Mouse (Mus musculus) brain, embryonic 14.5 days (tissue): ENCODE data around the gene Serpina1e. TPM values are rescaled to one million over a fixed set of nuclear protein-coding genes. Genes with fewer than 3 reads are reported as not detected.
A peak's percentile ranks its signal among the peaks of the same experiment; 100 is the strongest.

Experiments
- DNase-seq: peaks from one replicate; pipeline ENCODE4 v3.0.0-alpha.2; 2011; ENCODE audit warnings: low read depth
- CTCF ChIP-seq: fragments of 200-500 bp; IDR thresholded peaks from 2 replicates; pipeline ENCODE4 v1.5.1; 2012; ENCODE audit warnings: inconsistent platforms, mild to moderate bottlenecking, moderate library complexity, borderline replicate concordance; ENCODE audit not compliant: insufficient read depth, insufficient read length; ENCODE audit errors: extremely low read depth
- POLR2A ChIP-seq: fragments of 200-500 bp; IDR thresholded peaks from 2 replicates; pipeline ENCODE4 v1.6.1; 2012; ENCODE audit warnings: mild to moderate bottlenecking, inconsistent platforms, borderline replicate concordance; ENCODE audit not compliant: poor library complexity, insufficient read depth, insufficient read length, severe bottlenecking; ENCODE audit errors: extremely low read depth
- polyA plus RNA-seq: library from polyadenylated mRNA; depleted of rRNA; stranded (reverse); fragments of >200 nt; gene quantifications from 2 replicates; pipeline ENCODE4 v1.2.3, GENCODE M21; 2012; rRNA removed

The Serpina1e gene
- polyA plus RNA-seq, result 0.12 TPM in 1 of 2 replicates, not detected in the other

GRCm38 (mm10) chr12:103958798-103959197 is at the start of gene Serpina1e:
Gene Serpina1e (minus strand): TSS chr12:103958975.
- DNase-seq, result no peak
- TF ChIP-seq POLR2A, result no peak
- no peak for TF ChIP-seq CTCF

DNA sequence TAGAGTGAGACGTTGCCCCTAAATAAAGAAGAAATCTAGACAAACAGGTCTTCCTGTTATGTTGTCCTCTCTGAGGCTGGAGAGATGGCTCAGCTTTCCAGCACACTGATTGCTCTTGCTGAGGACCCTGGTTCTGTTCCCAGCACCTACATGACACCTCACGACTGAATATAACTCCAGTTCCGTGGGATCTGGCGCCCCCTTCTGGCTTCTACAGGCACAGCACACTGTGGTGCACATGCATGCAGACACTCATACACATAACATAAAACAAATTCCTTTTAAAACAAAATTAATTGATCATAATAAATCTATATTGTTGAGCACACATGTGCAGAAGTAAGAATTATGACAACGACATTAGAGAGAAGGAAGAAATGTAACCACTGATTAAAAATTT is 45.9 kb upstream of the Serpina1e start:
- TF ChIP-seq POLR2A (no peak), CTCF (peak; percentile 7; the same call in 1 of the 2 replicates)
- DNase-seq, result no peak

- DNase-seq, result no peak
- TF ChIP-seq POLR2A (no peak), CTCF (no peak)
Observed at GRCm38 (mm10) chr12:104003238-104003612, 44.5 kb upstream of the Serpina1e start.

DNA sequence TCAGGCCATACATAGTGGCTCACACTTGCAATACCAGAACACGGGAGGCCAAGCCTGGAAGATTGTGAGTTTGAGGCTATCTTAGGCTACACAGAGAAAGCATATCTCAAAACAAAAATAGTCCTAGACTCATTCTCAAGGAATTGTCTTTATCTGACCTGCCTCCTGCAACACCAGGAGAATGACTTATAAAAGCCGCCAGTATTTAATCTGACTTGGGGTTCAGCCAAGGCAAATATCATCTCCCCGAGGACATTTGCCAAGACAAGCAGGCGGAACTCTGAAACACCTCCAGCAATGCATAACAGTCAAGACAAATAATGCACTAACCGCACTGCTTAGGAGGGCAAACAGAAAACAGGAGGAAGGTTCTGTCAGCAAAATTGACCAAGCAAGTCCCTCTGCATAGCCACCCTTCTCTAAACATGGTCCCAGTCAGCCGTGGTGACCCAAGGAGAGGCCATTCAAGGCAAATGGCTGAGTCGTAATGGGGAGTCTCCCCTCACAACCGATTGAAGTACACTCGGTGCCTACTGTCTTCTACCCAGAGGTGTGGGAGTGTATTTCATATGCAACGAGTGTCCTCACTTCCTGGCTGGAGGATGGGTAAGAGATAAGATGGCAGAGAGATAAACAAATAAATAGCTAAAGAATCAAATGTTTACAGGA is 43.9 kb upstream of the Serpina1e start:
- DNase-seq, result peak; percentile 23
- TF ChIP-seq CTCF (no peak), POLR2A (no peak)

GRCm38 (mm10) chr12:104000594-104000993 is 41.8 kb upstream of the Serpina1e start:
- TF ChIP-seq CTCF (no peak), POLR2A (no peak)

GRCm38 (mm10) chr12:103999611-104000010 is 40.8 kb upstream of the Serpina1e start:
- TF ChIP-seq CTCF (no peak), POLR2A (no peak)
- DNase-seq, result no peak

More at GRCm38 (mm10) chr12:104000594-104000993, 41.8 kb upstream of the Serpina1e start:
- DNase-seq, result no peak

DNA sequence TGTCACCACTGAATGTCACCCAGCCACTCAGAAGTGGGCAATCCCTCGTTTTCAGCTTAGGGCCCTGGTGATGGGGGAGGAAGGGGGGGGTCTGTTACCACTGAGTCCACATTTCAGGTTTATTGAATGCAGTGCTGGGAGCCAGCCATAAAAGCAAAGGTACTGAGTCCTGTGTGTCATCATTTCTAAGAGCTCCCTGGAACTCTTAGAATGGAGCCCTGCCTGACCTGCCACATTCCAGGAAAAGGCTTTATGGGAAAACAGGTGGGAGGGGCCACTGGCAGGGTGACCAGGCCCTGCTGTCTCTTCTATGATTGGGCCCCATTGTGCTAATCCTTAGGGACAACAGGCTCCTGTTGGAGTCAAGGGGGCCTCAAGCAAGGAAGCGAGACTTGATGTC is 37.7 kb upstream of the Serpina1e start:
- TF ChIP-seq POLR2A (no peak), CTCF (no peak)
- DNase-seq, result no peak

GRCm38 (mm10) chr12:103995292-103996072 is 36.7 kb upstream of the Serpina1e start:
- TF ChIP-seq POLR2A (no peak), CTCF (peak; percentile 93)

DNA sequence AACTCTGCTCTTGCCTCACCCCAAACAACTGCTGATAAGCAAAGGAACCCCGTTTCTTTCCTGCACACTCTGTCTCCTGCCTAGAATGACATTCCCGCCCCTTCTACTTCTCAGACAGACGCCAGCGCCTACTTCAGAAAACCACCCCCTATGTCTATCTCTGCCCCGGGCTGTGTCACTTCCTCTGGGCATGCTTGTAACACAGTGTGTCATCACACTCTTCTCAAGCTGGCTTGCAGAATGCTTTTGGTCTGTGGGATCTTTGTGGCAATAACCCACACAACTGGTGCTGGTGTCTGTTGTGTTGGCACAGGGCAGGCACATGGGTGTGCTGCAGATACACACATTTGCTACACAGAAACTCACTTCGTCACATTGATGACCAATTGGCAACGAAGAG is 34.2 kb upstream of the Serpina1e start:
- DNase-seq, result no peak
- TF ChIP-seq CTCF, result no peak

More at GRCm38 (mm10) chr12:103995292-103996072, 36.7 kb upstream of the Serpina1e start:
- DNase-seq, result peak; percentile 81

- no peak for DNase-seq
- TF ChIP-seq POLR2A (no peak), CTCF (no peak)
Observed at GRCm38 (mm10) chr12:103989857-103990256, 31.1 kb upstream of the Serpina1e start, which contains the start of gene Serpina11. Gene Serpina11 (minus strand): TSS chr12:103989957.

DNA sequence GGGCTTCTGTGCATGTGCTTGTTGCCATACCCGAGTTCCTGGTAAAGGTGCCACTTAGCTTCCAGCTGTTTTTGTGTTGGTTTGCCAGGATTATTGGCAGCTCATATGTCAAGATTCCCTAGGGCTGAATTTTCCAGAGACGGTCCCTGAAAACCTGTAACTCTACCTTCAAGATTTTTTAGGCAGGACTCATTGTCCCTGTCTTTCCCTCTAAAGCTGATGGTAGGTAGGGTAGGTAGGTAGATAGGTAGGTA is 30.7 kb upstream of the Serpina1e start:
- DNase-seq, result no peak
- TF ChIP-seq POLR2A (no peak), CTCF (no peak)

DNA sequence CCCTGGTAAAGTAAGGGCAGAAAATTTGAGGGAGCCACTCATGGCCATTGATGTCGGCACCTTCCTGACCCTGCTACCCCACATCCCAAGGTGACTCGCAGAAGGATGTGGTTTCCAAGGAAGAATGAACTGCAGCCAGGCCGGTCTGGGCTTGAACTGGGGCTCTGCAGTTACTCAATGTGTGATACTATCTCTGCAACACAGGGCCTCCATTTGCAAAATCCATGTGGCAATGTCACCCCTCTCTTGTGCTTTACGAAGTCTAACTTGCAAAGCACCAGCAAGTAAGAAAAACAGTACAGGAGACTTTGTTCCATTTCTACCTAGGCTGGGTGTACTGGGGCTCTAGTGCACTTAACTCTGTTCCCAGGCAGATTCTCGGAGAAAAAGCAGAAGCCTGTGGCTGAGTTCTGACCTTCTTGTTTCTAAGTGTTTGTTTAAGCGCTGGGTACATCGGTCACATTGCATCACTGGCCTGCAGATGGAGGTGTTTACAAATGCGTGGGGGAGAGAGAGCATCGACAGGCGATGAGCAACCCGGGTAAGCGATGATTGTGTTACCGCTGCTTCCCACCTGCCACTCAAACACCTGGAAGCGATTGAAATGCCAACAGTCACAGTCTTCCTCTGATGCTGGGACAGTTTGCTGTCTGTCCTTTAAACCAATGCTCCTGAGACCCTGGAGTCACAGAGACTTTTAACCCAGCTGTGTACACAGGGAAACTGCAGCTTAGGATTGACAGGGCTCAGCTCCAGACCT is 30.2 kb upstream of the Serpina1e start:
- TF ChIP-seq POLR2A, result no peak
- no peak for TF ChIP-seq CTCF
- DNase-seq, result peak; percentile 7

DNA sequence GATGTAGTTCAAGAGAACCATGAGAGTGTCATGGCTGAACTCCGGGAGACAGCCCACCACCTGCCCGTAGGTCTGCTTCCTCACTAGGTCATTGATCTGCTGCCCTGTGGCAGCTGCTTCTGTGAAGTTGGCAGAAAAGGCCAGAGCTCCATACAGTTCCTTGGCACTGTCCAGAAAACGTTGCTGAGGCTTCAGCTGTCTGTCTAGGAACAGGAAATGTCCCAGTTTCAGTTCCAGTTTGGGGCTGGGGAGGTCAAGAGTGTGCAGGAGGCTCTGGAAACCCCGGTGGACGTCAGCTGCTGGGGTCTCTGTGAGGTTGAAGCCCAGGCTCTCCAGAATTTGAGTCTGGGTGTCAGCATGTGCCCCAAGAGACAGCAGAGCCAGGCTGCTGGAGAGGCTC is 27.1 kb upstream of the Serpina1e start:
- TF ChIP-seq POLR2A (no peak), CTCF (no peak)

More for the DNA sequence above, 27.1 kb upstream of the Serpina1e start:
- DNase-seq, result no peak
